20 mouse cellular contexts compared by ENCODE assay signal in the genomic region with DNA sequence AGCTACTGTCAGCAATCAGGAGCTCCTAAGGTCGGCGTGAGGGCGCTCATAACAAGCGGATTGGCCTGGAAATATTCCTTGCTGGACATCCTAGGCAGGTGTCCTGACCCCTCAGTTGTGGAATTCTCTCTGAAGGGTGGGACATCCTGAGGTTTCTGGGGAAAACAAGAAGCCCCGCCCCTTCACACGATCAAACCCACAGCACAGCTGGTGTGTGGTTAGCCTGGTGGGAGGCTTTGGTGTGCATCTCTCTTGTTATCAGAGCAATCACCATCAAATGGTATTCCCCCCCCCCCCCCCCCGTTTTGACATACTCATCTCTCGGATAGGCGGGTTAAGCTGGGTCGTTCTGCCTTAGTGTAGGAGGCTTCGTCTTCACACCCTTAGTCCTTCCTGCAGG.
DNase-seq lines count a peak whose midpoint lies in the region; ATAC-seq and TF ChIP-seq lines count a peak whose summit lies in the region.
"Had no signal": no experiment of that assay in that cellular context is flagged by ENCODE, and none has a peak within 500 bp of the region (broad histone marks: within the 10 kb centered on the region; RNA-seq: fewer than 3 reads in every experiment).

No protein-coding gene starts in this region.

- no peak overlapping the region for H3K27ac ChIP-seq in heart, embryonic 16.5 days (ENCODE audit: low read length)
- H3K27ac ChIP-seq in layer of hippocampus, adult 2 months, result no peak overlapping the region
- H3K27ac ChIP-seq: forebrain, embryonic 13.5 days; hindbrain, embryonic 12.5 days; hindbrain, postnatal 0 days had no signal

- H3K79me2 ChIP-seq in myocyte (ENCODE audit: control insufficient read depth, insufficient read depth), result no peaks in the 10 kb centered on the region

- TF ChIP-seq POLR2A in myocyte (IDR thresholded peaks at IDR 0.05; ENCODE audit: insufficient read length, low read depth), result no peak

- no peak overlapping the region for H3ac ChIP-seq in myocyte (ENCODE audit: control insufficient read depth, insufficient read length)

- 0 out of 2 replicates have a peak, but pooled peaks cover 3% of the 10 kb centered on the region for H3K4me1 ChIP-seq in heart, embryonic 16.5 days (ENCODE audit: control insufficient read depth, insufficient read depth, low read length)

- 30% methylated on average over 11 of the region's 11 CpGs for WGBS in heart, embryonic 16.5 days

- ATAC-seq in heart, embryonic 16.5 days (replicated peaks; ENCODE audit: extremely low read depth, insufficient read depth, low FRiP score), result 0 out of 2 replicates have a peak, but pooled peaks have one; percentile 14
- ATAC-seq: forebrain, embryonic 13.5 days; forebrain, postnatal 0 days; hindbrain, postnatal 0 days; Patski had no signal

- no peak overlapping the region for H3K4me2 ChIP-seq in heart, embryonic 16.5 days (ENCODE audit: low read depth, low read length)
- no peak overlapping the region for H3K4me2 ChIP-seq in myocyte (ENCODE audit: low read depth)
- H3K4me2 ChIP-seq: forebrain, embryonic 13.5 days; heart, embryonic 12.5 days; hindbrain, embryonic 12.5 days had no signal

- H3K9ac ChIP-seq in heart, embryonic 16.5 days (ENCODE audit: low read length), result no peak overlapping the region
- H3K9ac ChIP-seq: forebrain, embryonic 13.5 days; forebrain, postnatal 0 days; heart, embryonic 12.5 days; hindbrain, embryonic 12.5 days had no signal

- no peak for TF ChIP-seq CTCF in layer of hippocampus, adult 2 months (conservative IDR thresholded peaks at IDR 0.05)

- no peak for DNase-seq in heart, postnatal 36 days
- DNase-seq in thymus, postnatal 25 days, result peak; percentile 25
- DNase-seq in embryo, embryonic 11 days, result no peak
- no peak for DNase-seq in layer of hippocampus, adult 2 months (ENCODE audit: low spot score in 2 of 2)
- no peak for DNase-seq in left cerebral cortex, adult 11 months (ENCODE audit: low spot score)
- DNase-seq: adrenal gland, adult 2 months; adrenal gland, postnatal 36 days; cerebellum, adult 2 months; cerebellum, postnatal 10 days; forebrain, postnatal 0 days; gastrocnemius, postnatal 14 days; heart, postnatal 4 days had no signal

- intact Hi-C loops in heart, postnatal 36 days (cut with DNase I), result no loop called here

- no peaks in the 10 kb centered on the region for H3K36me3 ChIP-seq in heart, embryonic 16.5 days (ENCODE audit: control insufficient read depth, insufficient read depth)
- H3K36me3 ChIP-seq in myocyte (ENCODE audit: control insufficient read depth, insufficient read depth), result no peaks in the 10 kb centered on the region
- H3K36me3 ChIP-seq: heart, embryonic 12.5 days; hindbrain, embryonic 12.5 days had no signal

- no peak overlapping the region for H3K4me3 ChIP-seq in heart, embryonic 16.5 days (ENCODE audit: low read length)
- H3K4me3 ChIP-seq in myocyte, result no peak overlapping the region
- no peak overlapping the region for H3K4me3 ChIP-seq in layer of hippocampus, adult 2 months
- H3K4me3 ChIP-seq: forebrain, embryonic 13.5 days; heart, embryonic 12.5 days; hindbrain, embryonic 12.5 days had no signal

- no peaks in the 10 kb centered on the region for H3K9me3 ChIP-seq in heart, embryonic 16.5 days (replicated peaks; ENCODE audit: control insufficient read depth, low read length)
- H3K9me3 ChIP-seq: forebrain, embryonic 13.5 days; heart, embryonic 12.5 days; hindbrain, embryonic 12.5 days had no signal

- H3K27me3 ChIP-seq in heart, embryonic 16.5 days (ENCODE audit: control insufficient read depth, insufficient read depth, low read length), result peaks cover 5% of the 10 kb centered on the region; the same call in 1 of the 2 replicates
- H3K27me3 ChIP-seq in myocyte (ENCODE audit: control insufficient read depth, insufficient read depth, insufficient read length), result no peaks in the 10 kb centered on the region
- H3K27me3 ChIP-seq: CH12.LX; forebrain, embryonic 13.5 days; hindbrain, embryonic 12.5 days; Patski had no signal

TF ChIP-seq in myocyte, 11 proteins besides CTCF, POLR2A, EP300 and RAD21:
- TF ChIP-seq POLR2AphosphoS2 (IDR thresholded peaks at IDR 0.05; ENCODE audit: insufficient read length, low read depth) (no peak), CEBPB (IDR thresholded peaks at IDR 0.05; ENCODE audit: insufficient read depth, poor library complexity, severe bottlenecking) (no peak), USF1 (IDR thresholded peaks at IDR 0.05; ENCODE audit: low read depth) (no peak), TCF12 (IDR thresholded peaks at IDR 0.05; ENCODE audit: insufficient read depth, poor library complexity, severe bottlenecking) (no peak), TCF3 (IDR thresholded peaks at IDR 0.05; ENCODE audit: insufficient read length, low read depth) (no peak), REST (IDR thresholded peaks at IDR 0.05; ENCODE audit: insufficient read depth, insufficient read length) (no peak), MYOD1 (IDR thresholded peaks at IDR 0.05; ENCODE audit: control insufficient read depth in 1 of 3, insufficient read length in 2 of 3, low read depth in 2 of 3) (peak in 2 of 3 experiments; percentile 67), SRF (IDR thresholded peaks at IDR 0.05; ENCODE audit: control insufficient read depth, insufficient read length, low read depth) (no peak), MYOG (IDR thresholded peaks at IDR 0.05; ENCODE audit: control insufficient read depth in 1 of 3, insufficient read depth in 1 of 3, insufficient read length in 2 of 3, low read depth in 2 of 3) (peak in 2 of 3 experiments; percentile 48 to 79)
